Mouse (Mus musculus) leukemia stem cell, adult 10-12 weeks (primary cell): ENCODE results near the gene Apba1. TPM values are rescaled to one million over a fixed set of nuclear protein-coding genes. Genes with fewer than 3 reads are reported as not detected.

Experiments used
- polyA plus RNA-seq: library from polyadenylated mRNA; stranded (reverse); fragments of >175 nt; gene quantifications from 2 replicates; pipeline ENCODE4 v1.2.3, GENCODE M21; 2012; ENCODE audit warnings: low replicate concordance

Gene Apba1
- 0.55 and 0.70 TPM in 2 replicates for polyA plus RNA-seq

DNA sequence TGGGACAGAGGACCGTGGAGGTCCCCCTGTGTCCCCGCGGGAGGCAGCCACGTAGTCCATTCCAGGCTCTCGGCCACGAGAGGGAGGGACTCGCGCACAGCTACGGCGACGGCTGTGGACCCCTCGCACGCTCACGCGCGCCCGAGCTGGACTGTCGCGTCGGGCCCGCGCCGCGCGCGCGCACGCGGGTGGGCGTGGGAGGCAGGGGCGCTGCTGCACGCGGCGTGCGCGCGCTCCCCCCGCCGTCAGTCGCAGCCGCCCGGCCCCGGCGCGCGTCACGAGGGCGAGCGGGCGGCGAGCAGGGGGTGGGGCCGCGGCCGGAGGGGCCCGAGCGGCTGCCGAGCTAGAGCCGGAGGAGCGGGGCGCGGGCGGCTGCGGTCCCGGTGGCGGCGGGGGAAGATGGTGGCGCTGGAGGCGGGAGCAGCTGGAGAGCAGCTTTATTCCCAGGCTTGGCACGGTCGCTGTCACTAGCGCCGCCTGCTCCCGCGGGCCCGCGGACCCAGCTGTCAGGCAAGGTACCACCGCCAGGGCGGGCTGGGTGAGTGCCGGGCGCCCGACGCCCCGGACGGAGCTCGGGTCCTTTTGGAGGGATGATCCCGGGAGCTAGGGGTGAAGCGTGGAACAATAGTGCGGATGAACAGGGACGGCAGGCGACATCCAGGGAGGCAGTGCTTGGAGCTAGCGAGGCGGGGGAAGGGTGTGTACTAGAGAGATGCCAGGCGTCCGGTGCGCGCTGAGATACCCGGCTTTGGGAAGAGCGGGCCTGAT, at the start of gene Apba1:
Gene Apba1, plus strand, starts transcription at position 334 of the 768 bp plus-strand sequence.

Other genes with a start within 250 kb of the Apba1 start
- not detected in 2 replicates for gene 1700028P14Rik, start 106.1 kb upstream of the Apba1 start, polyA plus RNA-seq
- 0.29 and 0.97 TPM in 2 replicates for gene Ptar1, start 71.5 kb upstream of the Apba1 start, polyA plus RNA-seq